Mouse (Mus musculus): ENCODE data around the gene Rtn4rl2.
"Not testable (repeated sequence)": the region's sequence is repeated elsewhere in the genome, so short reads cannot be mapped to it uniquely, and the experiment has no call there.

The Rtn4rl2 gene

GRCm38 (mm10) chr2:84886234-84886731, at the start of gene Rtn4rl2:
Gene Rtn4rl2 (minus strand): TSS chr2:84886710.
- no peak for DNase-seq (ENCODE audit: low spot score)

- DNase-seq (ENCODE audit: low spot score) = no peak
These were observed 48.6 kb upstream of the Rtn4rl2 start for GRCm38 (mm10) chr2:84935065-84935464.

- no peak for DNase-seq (ENCODE audit: low spot score)
These were observed 48.1 kb upstream of the Rtn4rl2 start for GRCm38 (mm10) chr2:84934649-84935007.

GRCm38 (mm10) chr2:84933992-84934648, 47.6 kb upstream of the Rtn4rl2 start:
- no peak for DNase-seq (ENCODE audit: low spot score)

- DNase-seq (ENCODE audit: low spot score) = no peak
These were observed 43.7 kb upstream of the Rtn4rl2 start for GRCm38 (mm10) chr2:84930186-84930585.

- no peak for DNase-seq (ENCODE audit: low spot score)
These were observed 33.1 kb upstream of the Rtn4rl2 start for GRCm38 (mm10) chr2:84919601-84920108.

- DNase-seq (ENCODE audit: low spot score) = no peak
These were observed 31.7 kb upstream of the Rtn4rl2 start for GRCm38 (mm10) chr2:84918188-84918587.

GRCm38 (mm10) chr2:84916548-84917320, 30.2 kb upstream of the Rtn4rl2 start:
- no peak for DNase-seq (ENCODE audit: low spot score)

GRCm38 (mm10) chr2:84915330-84915729, 28.8 kb upstream of the Rtn4rl2 start:
- DNase-seq (ENCODE audit: low spot score) = no peak

GRCm38 (mm10) chr2:84913881-84914280, 27.4 kb upstream of the Rtn4rl2 start:
- no peak for DNase-seq (ENCODE audit: low spot score)

GRCm38 (mm10) chr2:84912722-84913121, 26.2 kb upstream of the Rtn4rl2 start:
- DNase-seq (ENCODE audit: low spot score) = no peak

GRCm38 (mm10) chr2:84896686-84897085, 10.2 kb upstream of the Rtn4rl2 start:
- not testable (repeated sequence) for DNase-seq (ENCODE audit: low spot score)

GRCm38 (mm10) chr2:84895495-84896198, 9.1 kb upstream of the Rtn4rl2 start:
- no peak for DNase-seq (ENCODE audit: low spot score)

GRCm38 (mm10) chr2:84893359-84893758, 6.8 kb upstream of the Rtn4rl2 start:
- DNase-seq (ENCODE audit: low spot score) = no peak

- DNase-seq (ENCODE audit: low spot score) = no peak
These were observed 3.5 kb upstream of the Rtn4rl2 start for GRCm38 (mm10) chr2:84890045-84890340.

- DNase-seq (ENCODE audit: low spot score) = no peak
These were observed 3.0 kb upstream of the Rtn4rl2 start for GRCm38 (mm10) chr2:84889316-84890044.

GRCm38 (mm10) chr2:84888657-84889315, 2.3 kb upstream of the Rtn4rl2 start:
- DNase-seq (ENCODE audit: low spot score) = no peak

- no peak for DNase-seq (ENCODE audit: low spot score)
These were observed 1.1 kb upstream of the Rtn4rl2 start for GRCm38 (mm10) chr2:84887411-84888271.

- no peak for DNase-seq (ENCODE audit: low spot score)
These were observed 341 bp upstream of the Rtn4rl2 start for GRCm38 (mm10) chr2:84886821-84887281.

Data from urinary bladder, postnatal 10 days (tissue).